ENCODE assay signal across 7 mouse cellular contexts in the genomic region with DNA sequence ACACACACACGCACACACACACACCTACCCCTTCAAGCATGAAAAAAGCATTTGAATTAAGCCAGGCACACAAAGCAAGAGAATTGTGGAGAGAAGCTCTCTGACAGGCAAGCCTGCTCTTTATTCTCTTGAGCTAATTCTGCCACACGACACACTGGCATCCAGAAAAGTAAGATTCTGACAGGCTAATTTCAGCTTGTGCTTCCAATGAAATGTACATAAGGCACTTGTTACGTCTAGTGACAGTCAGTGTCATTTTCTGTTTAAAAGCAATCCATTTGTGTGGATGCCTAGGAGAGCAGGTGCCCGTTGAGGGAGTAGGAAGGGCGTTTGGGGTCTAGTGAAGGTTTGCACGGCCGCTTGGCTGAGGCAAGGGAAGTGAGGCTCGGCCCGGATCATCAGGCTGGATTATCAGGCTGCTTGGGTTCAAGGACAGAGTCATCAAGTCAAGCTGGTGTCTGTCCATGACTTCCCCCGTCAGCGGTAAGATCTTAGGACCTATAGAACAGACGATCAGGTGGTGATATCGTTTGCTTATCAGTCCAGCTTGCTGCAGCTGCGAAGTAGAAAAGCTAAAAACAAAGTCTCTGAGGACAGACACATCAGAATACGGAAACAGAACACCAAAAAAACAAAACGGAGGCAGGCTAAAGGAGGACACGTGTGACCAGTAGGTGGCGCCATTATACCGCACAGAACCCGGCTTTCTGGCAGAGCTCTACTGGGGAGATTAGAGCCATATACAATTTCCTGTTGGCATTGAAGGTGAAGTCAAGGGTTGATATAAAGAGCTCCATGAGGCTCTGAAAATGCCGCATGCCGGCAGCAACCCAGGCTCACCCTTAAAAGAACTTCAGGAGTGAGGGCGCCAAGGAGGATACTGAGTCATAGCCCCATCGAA. TPM values are rescaled to one million over a fixed set of nuclear protein-coding genes. Genes with fewer than 3 reads are reported as not detected.
DNase-seq lines count a peak whose midpoint lies in the region; ATAC-seq and TF ChIP-seq lines count a peak whose summit lies in the region.

No protein-coding gene starts in this region.

- H3K79me2 ChIP-seq in heart, adult 2 months (replicated peaks; ENCODE audit: control insufficient read depth, insufficient read depth, low read length): no peaks in the 10 kb centered on the region

- 0 out of 2 replicates have a peak, but pooled peaks have one; percentile 61 for TF ChIP-seq EP300 in heart, adult 2 months (IDR thresholded peaks at IDR 0.05; ENCODE audit: insufficient read depth, low read depth, low read length)

- H3K9ac ChIP-seq in heart, adult 2 months (ENCODE audit: low read depth, low read length): peak overlapping the region; percentile 14
- H3K9ac ChIP-seq in limb, embryonic 11.5 days (ENCODE audit: low read length): no peak overlapping the region
- peak overlapping the region; percentile 16; the same call in 1 of the 2 replicates for H3K9ac ChIP-seq in midbrain, embryonic 14.5 days (replicated peaks; ENCODE audit: low read length)

- peak; percentile 97 for TF ChIP-seq CTCF in heart, adult 2 months (IDR thresholded peaks at IDR 0.05)
- TF ChIP-seq CTCF in kidney, adult 2 months (conservative IDR thresholded peaks at IDR 0.05; ENCODE audit: insufficient read depth, insufficient read length, low read depth, low read length): peak; percentile 88

- peak overlapping the region; percentile 30 for H3K4me3 ChIP-seq in embryonic facial prominence, embryonic 10.5 days
- H3K4me3 ChIP-seq in heart, adult 2 months: peak overlapping the region; percentile 37; the same call in 1 of the 2 replicates
- no peak overlapping the region for H3K4me3 ChIP-seq in kidney, adult 2 months (ENCODE audit: insufficient read depth, low read depth, low read length)
- H3K4me3 ChIP-seq in limb, embryonic 11.5 days (ENCODE audit: low read depth, low read length): no peak overlapping the region
- H3K4me3 ChIP-seq in midbrain, embryonic 14.5 days (replicated peaks; ENCODE audit: low read depth, low read length): no peak overlapping the region

- H3K27me3 ChIP-seq in embryonic facial prominence, embryonic 10.5 days (replicated peaks; ENCODE audit: low read depth, poor library complexity, severe bottlenecking): no peaks in the 10 kb centered on the region; the same call in 1 of the 2 replicates
- H3K27me3 ChIP-seq in heart, adult 2 months (ENCODE audit: control insufficient read depth, insufficient read depth, low read length): no peaks in the 10 kb centered on the region
- no peaks in the 10 kb centered on the region; the same call in 1 of the 2 replicates for H3K27me3 ChIP-seq in kidney, adult 2 months (replicated peaks; ENCODE audit: control insufficient read depth, insufficient read depth, low read length)
- no peaks in the 10 kb centered on the region for H3K27me3 ChIP-seq in limb, embryonic 11.5 days (ENCODE audit: control insufficient read depth, insufficient read depth, low read length)
- H3K27me3 ChIP-seq in midbrain, embryonic 14.5 days (ENCODE audit: control insufficient read depth, insufficient read depth, low read length): no peaks in the 10 kb centered on the region

- WGBS in embryonic facial prominence, embryonic 10.5 days: 19% methylated on average over 24 of the region's 24 CpGs
- 6% methylated on average over 24 of the region's 24 CpGs for WGBS in heart, adult 2 months
- WGBS in kidney, adult 2 months: 13% methylated on average over 24 of the region's 24 CpGs
- WGBS in limb, embryonic 11.5 days: 22% methylated on average over 24 of the region's 24 CpGs
- WGBS in midbrain, embryonic 14.5 days: 13% methylated on average over 24 of the region's 24 CpGs

- no peaks in the 10 kb centered on the region for H3K9me3 ChIP-seq in embryonic facial prominence, embryonic 10.5 days
- no peaks in the 10 kb centered on the region for H3K9me3 ChIP-seq in limb, embryonic 11.5 days (ENCODE audit: control insufficient read depth, low read length)
- no peaks in the 10 kb centered on the region for H3K9me3 ChIP-seq in midbrain, embryonic 14.5 days (ENCODE audit: control insufficient read depth, low read length)

- H3K4me1 ChIP-seq in embryonic facial prominence, embryonic 10.5 days: peaks cover 17% of the 10 kb centered on the region
- H3K4me1 ChIP-seq in heart, adult 2 months (ENCODE audit: control insufficient read depth, insufficient read depth, low read length): no peaks in the 10 kb centered on the region; the same call in 1 of the 2 replicates
- H3K4me1 ChIP-seq in kidney, adult 2 months (ENCODE audit: control insufficient read depth, insufficient read depth, low read length): no peaks in the 10 kb centered on the region
- no peaks in the 10 kb centered on the region for H3K4me1 ChIP-seq in limb, embryonic 11.5 days (ENCODE audit: control insufficient read depth, insufficient read depth, low read length)
- peaks cover 9% of the 10 kb centered on the region for H3K4me1 ChIP-seq in midbrain, embryonic 14.5 days (ENCODE audit: control insufficient read depth, insufficient read depth, low read length)

- DNase-seq in adrenal gland, postnatal 10 days: peak; percentile 87
- DNase-seq in embryonic facial prominence, embryonic 10.5 days (ENCODE audit: low spot score): peak; percentile 81
- peak; percentile 71 to 77 for DNase-seq in heart, adult 2 months
- DNase-seq in kidney, adult 2 months: peak; percentile 62
- peak; percentile 86 for DNase-seq in limb, embryonic 11.5 days (ENCODE audit: low spot score)
- peak; percentile 95 for DNase-seq in midbrain, embryonic 14.5 days
- DNase-seq in spleen, postnatal 10 days (ENCODE audit: low spot score in 2 of 2): peak; percentile 36 to 79

- ATAC-seq in limb, embryonic 11.5 days (ENCODE audit: insufficient number of reproducible peaks, low FRiP score, low TSS enrichment, low read depth): no peak
- peak; percentile 55; the same call in 1 of the 2 replicates for ATAC-seq in midbrain, embryonic 14.5 days (ENCODE audit: low FRiP score, low TSS enrichment)

- H3K4me2 ChIP-seq in limb, embryonic 11.5 days (ENCODE audit: low read depth, severe bottlenecking): 0 out of 2 replicates have a peak overlapping the region, but pooled peaks have one; percentile 24
- H3K4me2 ChIP-seq in midbrain, embryonic 14.5 days (ENCODE audit: low read length): peak overlapping the region; percentile 42

- no peak overlapping the region for H3K27ac ChIP-seq in embryonic facial prominence, embryonic 10.5 days (replicated peaks)
- H3K27ac ChIP-seq in heart, adult 2 months: peak overlapping the region; percentile 62
- H3K27ac ChIP-seq in kidney, adult 2 months (ENCODE audit: insufficient read depth, low read depth, low read length): no peak overlapping the region
- H3K27ac ChIP-seq in limb, embryonic 11.5 days (replicated peaks; ENCODE audit: low read depth, low read length): no peak overlapping the region
- H3K27ac ChIP-seq in midbrain, embryonic 14.5 days (replicated peaks; ENCODE audit: low read depth, low read length): peak overlapping the region; percentile 46

- no peak for TF ChIP-seq POLR2A in heart, adult 2 months (IDR thresholded peaks at IDR 0.05; ENCODE audit: insufficient read depth, low read depth, low read length)
- TF ChIP-seq POLR2A in kidney, adult 2 months (IDR thresholded peaks at IDR 0.05; ENCODE audit: low read depth, low read length): no peak

- no peaks in the 10 kb centered on the region for H3K36me3 ChIP-seq in embryonic facial prominence, embryonic 10.5 days (replicated peaks)
- no peaks in the 10 kb centered on the region for H3K36me3 ChIP-seq in heart, adult 2 months (ENCODE audit: control insufficient read depth, insufficient read depth, low read length)
- no peaks in the 10 kb centered on the region for H3K36me3 ChIP-seq in kidney, adult 2 months (ENCODE audit: control insufficient read depth, insufficient read depth, low read length)
- no peaks in the 10 kb centered on the region for H3K36me3 ChIP-seq in limb, embryonic 11.5 days (ENCODE audit: control insufficient read depth, insufficient read depth, low read length)
- no peaks in the 10 kb centered on the region for H3K36me3 ChIP-seq in midbrain, embryonic 14.5 days (ENCODE audit: control insufficient read depth, insufficient read depth, low read length)

- intact Hi-C loops in heart, adult 2 months (cut with DNase I): loop anchor here (2.0 to 5.0 kb wide), 2 partner anchors 116 to 135 kb away; no protein-coding TSS in a partner anchor

RNA-seq across cellular contexts. Expression of a gene that starts 43.4 kb away (rescaled TPM):
- total RNA-seq in adrenal gland, postnatal 10 days (2021): 1 to 10 TPM; 1.7 to 2.3 TPM
- polyA plus RNA-seq in embryonic facial prominence, embryonic 10.5 days (2016; fragmentation: Nextera tagmentation; extraction: Ambion mirVana): 2.0 and 2.6 TPM in 2 replicates
- under 1 TPM; 0.23 to 0.29 TPM for total RNA-seq in heart, adult 2 months (2021)
- 0.12 and 0.15 TPM in 2 replicates for polyA plus RNA-seq in heart, adult 2 months (2012; rRNA removed)
- polyA plus RNA-seq in kidney, adult 2 months (2012; rRNA removed): 0.46 and 0.59 TPM in 2 replicates
- 1.8 and 2.3 TPM in 2 replicates for polyA plus RNA-seq in limb, embryonic 11.5 days (2014; fragmentation: Nextera tagmentation; extraction: Ambion mirVana)
- polyA plus RNA-seq in midbrain, embryonic 14.5 days (2014; fragmentation: Nextera tagmentation; extraction: Ambion mirVana): 1.9 and 2.7 TPM in 2 replicates

Comparison
In these comparisons a context has a peak if more than half of its experiments do, and no peak if none do; other contexts are left out.
1. H3K27ac ChIP-seq: peak in heart, adult 2 months (single experiment) and midbrain, embryonic 14.5 days (single experiment); none in embryonic facial prominence, embryonic 10.5 days (single experiment), kidney, adult 2 months (single experiment) and limb, embryonic 11.5 days (single experiment).
2. H3K4me3 ChIP-seq: peak in embryonic facial prominence, embryonic 10.5 days (single experiment) and heart, adult 2 months (single experiment); none in kidney, adult 2 months (single experiment), limb, embryonic 11.5 days (single experiment) and midbrain, embryonic 14.5 days (single experiment).
3. Peak in every context shown above with its lines, with median percentiles within 50 percentile points of each other: DNase-seq.